Mouse (Mus musculus): ENCODE data around the gene Rgcc. TPM values are rescaled to one million over a fixed set of nuclear protein-coding genes. Genes with fewer than 3 reads are reported as not detected.
A peak's percentile ranks its signal among the peaks of the same experiment; 100 is the strongest.

Rgcc gene
- total and polyA plus RNA-seq, 2 experiments from 2014 or later = 33.3 to 33.9 TPM

- WGBS = 83% methylated on average over 6 of the region's 6 CpGs
- no peaks in the 10 kb centered on the region for H3K27me3 ChIP-seq (ENCODE audit: insufficient read depth, low read length)
- ATAC-seq (no peak), DNase-seq (no peak)
- H3K9me3 ChIP-seq (ENCODE audit: low read length) = no peaks in the 10 kb centered on the region
- no peak overlapping the region for H3K27ac ChIP-seq (ENCODE audit: low read depth, low read length)
- H3K9ac ChIP-seq = no peak overlapping the region
- no peaks in the 10 kb centered on the region; the same call in 1 of the 2 replicates for H3K4me1 ChIP-seq (ENCODE audit: insufficient read depth)
- no peaks in the 10 kb centered on the region for H3K36me3 ChIP-seq (ENCODE audit: insufficient read depth)
- H3K4me3 ChIP-seq (ENCODE audit: low read depth, low read length) = no peak overlapping the region
- no peak overlapping the region for H3K4me2 ChIP-seq (ENCODE audit: low read depth)
- TF ChIP-seq CTCF (IDR thresholded peaks at IDR 0.05; ENCODE audit: low read depth) = no peak
These were observed 59.6 kb downstream of the Rgcc start for GRCm38 (mm10) chr14:79241656-79242385.

DNA sequence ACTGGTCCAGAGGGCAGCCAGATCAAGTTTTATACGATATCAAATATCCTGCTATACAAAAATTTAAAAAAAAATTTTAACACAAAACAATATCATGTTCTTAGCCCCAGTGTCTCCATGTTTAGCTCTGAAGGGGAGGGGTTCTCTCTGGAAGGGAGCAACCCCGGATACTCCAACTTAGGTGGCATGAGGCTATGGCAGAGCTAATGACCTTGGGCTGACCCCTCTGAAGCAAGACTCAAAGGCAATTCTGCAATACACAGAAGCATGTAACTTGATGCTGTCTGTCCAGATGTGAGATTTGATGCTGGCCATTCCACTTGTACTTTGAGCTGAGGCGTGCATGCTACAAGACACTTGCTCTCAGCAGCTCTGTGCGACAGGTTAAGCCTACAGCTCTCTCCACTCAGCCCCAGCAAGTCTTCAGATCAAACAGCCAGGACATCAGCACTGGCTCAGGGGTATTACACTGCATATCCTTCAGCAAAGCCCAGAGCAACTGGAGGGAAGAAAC, 60.3 kb downstream of the Rgcc start:
- DNase-seq (no peak), ATAC-seq (no peak)
- H3K27ac ChIP-seq (ENCODE audit: low read depth, low read length) = no peak overlapping the region
- 94% methylated on average over 4 of the region's 4 CpGs for WGBS
- H3K27me3 ChIP-seq (ENCODE audit: insufficient read depth, low read length) = no peaks in the 10 kb centered on the region
- no peak overlapping the region for H3K4me3 ChIP-seq (ENCODE audit: low read depth, low read length)
- TF ChIP-seq CTCF (IDR thresholded peaks at IDR 0.05; ENCODE audit: low read depth) = no peak
- no peaks in the 10 kb centered on the region; the same call in 1 of the 2 replicates for H3K4me1 ChIP-seq (ENCODE audit: insufficient read depth)
- no peak overlapping the region for H3K4me2 ChIP-seq (ENCODE audit: low read depth)
- no peaks in the 10 kb centered on the region for H3K9me3 ChIP-seq (ENCODE audit: low read length)
- H3K36me3 ChIP-seq (ENCODE audit: insufficient read depth) = no peaks in the 10 kb centered on the region
- no peak overlapping the region for H3K9ac ChIP-seq

DNA sequence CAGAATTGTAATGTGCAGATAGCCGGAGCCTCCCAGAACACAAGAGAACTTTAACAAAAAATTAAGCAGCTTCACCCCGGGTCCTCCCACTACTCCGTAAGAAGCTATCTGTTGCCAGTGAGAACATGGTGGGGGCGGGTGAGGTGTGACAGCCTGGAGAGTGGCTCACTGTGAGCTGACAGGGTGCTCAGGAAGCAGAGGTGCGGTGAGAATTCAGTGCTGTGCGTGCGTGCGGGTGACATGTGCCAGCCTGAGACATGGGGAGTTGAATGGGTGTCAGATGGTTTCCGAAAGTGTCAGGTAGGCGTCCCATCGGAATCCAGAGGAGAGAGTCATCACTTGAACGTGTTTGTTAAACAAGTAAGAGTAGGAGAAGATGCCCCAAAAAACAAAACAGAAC, 62.0 kb downstream of the Rgcc start:
- Histone ChIP-seq H3K27ac (ENCODE audit: low read depth, low read length) (no peak overlapping the region), H3K4me1 (ENCODE audit: insufficient read depth) (no peaks in the 10 kb centered on the region; the same call in 1 of the 2 replicates), H3K36me3 (ENCODE audit: insufficient read depth) (no peaks in the 10 kb centered on the region), H3K9me3 (ENCODE audit: low read length) (no peaks in the 10 kb centered on the region), H3K4me3 (ENCODE audit: low read depth, low read length) (no peak overlapping the region), H3K27me3 (ENCODE audit: insufficient read depth, low read length) (no peaks in the 10 kb centered on the region), H3K9ac (no peak overlapping the region), H3K4me2 (ENCODE audit: low read depth) (no peak overlapping the region)
- WGBS = 89% methylated on average over 12 of the region's 12 CpGs
- peak; percentile 37; the same call in 1 of the 2 replicates for ATAC-seq
- DNase-seq = no peak
- TF ChIP-seq CTCF (IDR thresholded peaks at IDR 0.05; ENCODE audit: low read depth) = no peak

Other genes starting within 250 kb of the Rgcc start
- gene Zfp957, start 54.3 kb downstream of the Rgcc start, total RNA-seq (2014; rRNA removed) = not detected in 2 replicates
- not detected in 2 replicates for gene Zfp957, start 54.3 kb downstream of the Rgcc start, polyA plus RNA-seq (2015; fragmentation: Nextera tagmentation; extraction: Ambion mirVana)
- 5.7 and 10.9 TPM in 2 replicates for gene Naa16, start 89.1 kb upstream of the Rgcc start, total RNA-seq (2014; rRNA removed)
- gene Naa16, start 89.1 kb upstream of the Rgcc start, polyA plus RNA-seq (2015; fragmentation: Nextera tagmentation; extraction: Ambion mirVana) = 8.5 and 10.5 TPM in 2 replicates
- gene Mtrf1, start 96.1 kb upstream of the Rgcc start, total RNA-seq (2014; rRNA removed) = 6.9 and 7.4 TPM in 2 replicates
- gene Mtrf1, start 96.1 kb upstream of the Rgcc start, polyA plus RNA-seq (2015; fragmentation: Nextera tagmentation; extraction: Ambion mirVana) = 10.5 and 10.8 TPM in 2 replicates
- 34.2 and 40.7 TPM in 2 replicates for gene Kbtbd7, start 124.9 kb upstream of the Rgcc start, total RNA-seq (2014; rRNA removed)
- 10.7 and 13.7 TPM in 2 replicates for gene Kbtbd7, start 124.9 kb upstream of the Rgcc start, polyA plus RNA-seq (2015; fragmentation: Nextera tagmentation; extraction: Ambion mirVana)
- 1.5 and 3.7 TPM in 2 replicates for gene Kbtbd6, start 150.2 kb upstream of the Rgcc start, total RNA-seq (2014; rRNA removed)
- 1.0 and 1.2 TPM in 2 replicates for gene Kbtbd6, start 150.2 kb upstream of the Rgcc start, polyA plus RNA-seq (2015; fragmentation: Nextera tagmentation; extraction: Ambion mirVana)
- 5.1 and 8.9 TPM in 2 replicates for gene Elf1, start 179.5 kb upstream of the Rgcc start, total RNA-seq (2014; rRNA removed)
- gene Elf1, start 179.5 kb upstream of the Rgcc start, polyA plus RNA-seq (2015; fragmentation: Nextera tagmentation; extraction: Ambion mirVana) = 1.6 and 2.3 TPM in 2 replicates
- gene Wbp4, start 179.9 kb upstream of the Rgcc start, total RNA-seq (2014; rRNA removed) = 43.1 and 44.8 TPM in 2 replicates
- 46.3 and 50.6 TPM in 2 replicates for gene Wbp4, start 179.9 kb upstream of the Rgcc start, polyA plus RNA-seq (2015; fragmentation: Nextera tagmentation; extraction: Ambion mirVana)

Measured in forebrain, postnatal 0 days (tissue).